Mouse (Mus musculus) kidney, adult 2 months (tissue): Measurements from ENCODE around the gene Osbpl9.

Source experiments
- CTCF ChIP-seq: fragments of 200-500 bp; conservative IDR thresholded peaks from 2 replicates; pipeline ENCODE4 v1.5.1; 2011; ENCODE audit warnings: low read depth, mild to moderate bottlenecking, control low read depth, low read length, moderate library complexity, mixed read lengths; ENCODE audit not compliant: insufficient read depth, insufficient read length
- POLR2A ChIP-seq: fragments of 200-500 bp; IDR thresholded peaks from one replicate; pipeline ENCODE4 v1.6.1; 2011; ENCODE audit warnings: low read depth, low read length, control low read depth

DNA sequence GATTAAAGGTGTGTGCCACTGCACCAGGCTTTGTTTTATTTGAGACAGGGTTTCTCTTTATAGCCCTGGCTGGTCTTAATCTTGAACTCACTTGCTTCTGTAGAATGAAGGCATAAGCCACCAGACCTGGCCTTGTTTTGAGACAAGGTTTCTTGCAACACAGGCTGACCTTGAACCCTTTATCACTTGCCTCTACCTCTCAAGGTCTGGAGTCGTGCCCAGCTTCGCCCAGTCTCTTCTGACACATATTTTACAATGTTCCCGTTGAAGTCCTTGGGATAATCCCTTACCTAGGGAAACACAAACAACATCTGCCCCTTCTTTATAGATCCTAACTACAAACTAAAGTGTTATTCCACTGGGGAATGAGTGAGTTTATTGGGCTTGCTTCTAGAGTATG is 19.9 kb upstream of the Osbpl9 start:
- no peak for TF ChIP-seq POLR2A
- no peak for TF ChIP-seq CTCF
